In the genomic region with DNA sequence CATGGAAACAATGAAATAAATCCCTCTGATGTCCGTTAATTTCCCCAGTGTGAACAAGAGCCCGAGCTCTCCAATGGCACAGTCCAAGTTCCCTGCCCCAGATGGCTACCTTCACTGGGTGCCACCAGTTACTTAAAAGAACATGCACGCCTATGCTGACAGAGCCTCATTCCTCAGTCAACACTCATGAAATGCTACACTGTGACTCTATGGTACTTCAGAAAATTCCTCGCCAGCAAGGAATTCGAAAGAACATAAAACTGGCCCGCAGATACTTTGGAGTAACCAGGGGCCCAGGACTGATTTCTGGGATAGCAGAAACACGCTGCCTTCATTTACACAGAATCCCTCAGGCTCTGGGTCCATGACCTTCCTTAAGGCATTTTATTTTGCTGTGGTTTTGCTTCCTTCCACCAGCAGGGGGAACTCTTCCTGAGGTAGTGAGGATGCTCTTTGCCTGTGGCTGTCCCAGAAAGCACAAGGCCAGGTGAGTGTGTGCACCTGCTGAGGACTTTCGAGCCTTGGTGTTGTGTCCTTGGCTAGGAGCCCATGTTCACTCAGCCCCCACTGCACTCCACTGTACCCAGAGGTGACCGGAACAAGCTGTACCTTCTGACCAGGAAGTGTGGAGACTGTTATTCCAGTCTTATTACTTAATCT, we compare ENCODE assay signal across 7 mouse cellular contexts.
DNase-seq lines count a peak whose midpoint lies in the region; ATAC-seq and TF ChIP-seq lines count a peak whose summit lies in the region.

No protein-coding gene starts in this region.

- no peak for DNase-seq in G1E (ENCODE audit: low spot score)
- DNase-seq in adrenal gland, postnatal 25 days = peak; percentile 25
- DNase-seq in embryonic facial prominence, embryonic 10.5 days (ENCODE audit: low spot score) = peak; percentile 43
- peak; percentile 54 to 64 for DNase-seq in left cerebral cortex, adult 18-20 months (ENCODE audit: low spot score in 2 of 2)
- DNase-seq in midbrain, embryonic 11.5 days (ENCODE audit: low spot score, missing footprints) = peak; percentile 92

- 75% methylated on average over 9 of the region's 9 CpGs for WGBS in embryonic facial prominence, embryonic 10.5 days
- 78% methylated on average over 9 of the region's 9 CpGs for WGBS in hindbrain, embryonic 13.5 days
- WGBS in midbrain, embryonic 11.5 days = 74% methylated on average over 9 of the region's 9 CpGs
- WGBS in small intestine, adult 2 months = 68% methylated on average over 9 of the region's 9 CpGs

- no peak for ATAC-seq in G1E (ENCODE audit: extremely low read depth, insufficient number of reproducible peaks, low FRiP score, poor library complexity, severe bottlenecking)
- ATAC-seq in hindbrain, embryonic 13.5 days (ENCODE audit: low FRiP score) = peak; percentile 54; the same call in 1 of the 2 replicates
- ATAC-seq in midbrain, embryonic 11.5 days (ENCODE audit: low FRiP score) = 0 out of 2 replicates have a peak, but pooled peaks have one; percentile 52

- H3K4me2 ChIP-seq in hindbrain, embryonic 13.5 days = no peak overlapping the region
- no peak overlapping the region for H3K4me2 ChIP-seq in midbrain, embryonic 11.5 days

- 0 out of 2 replicates have a peak, but pooled peaks cover 2% of the 10 kb centered on the region for H3K4me1 ChIP-seq in G1E (ENCODE audit: insufficient read depth, low read depth, low read length)
- H3K4me1 ChIP-seq in embryonic facial prominence, embryonic 10.5 days = no peaks in the 10 kb centered on the region
- 0 out of 2 replicates have a peak, but pooled peaks cover 4% of the 10 kb centered on the region for H3K4me1 ChIP-seq in hindbrain, embryonic 13.5 days (replicated peaks)
- H3K4me1 ChIP-seq in midbrain, embryonic 11.5 days (ENCODE audit: control insufficient read depth, insufficient read depth, low read length) = no peaks in the 10 kb centered on the region
- H3K4me1 ChIP-seq in small intestine, adult 2 months (ENCODE audit: control insufficient read depth, insufficient read depth, insufficient read length, low read length) = no peaks in the 10 kb centered on the region; the same call in 1 of the 2 replicates

- H3K9ac ChIP-seq in hindbrain, embryonic 13.5 days = no peak overlapping the region
- H3K9ac ChIP-seq in midbrain, embryonic 11.5 days (ENCODE audit: low read length) = no peak overlapping the region

- no peak for TF ChIP-seq POLR2A in small intestine, adult 2 months (IDR thresholded peaks at IDR 0.05; ENCODE audit: low read depth, low read length)

- TF ChIP-seq CTCF in G1E (IDR thresholded peaks at IDR 0.05; ENCODE audit: low read depth, low read length) = peak; percentile 51; the same call in 1 of the 2 replicates
- TF ChIP-seq CTCF in small intestine, adult 2 months (IDR thresholded peaks at IDR 0.05; ENCODE audit: extremely low read depth, insufficient read length, insufficient replicate concordance, low read depth, low read length) = peak; percentile 66; the same call in 1 of the 2 replicates

- no peaks in the 10 kb centered on the region for H3K9me3 ChIP-seq in G1E (replicated peaks)
- H3K9me3 ChIP-seq in embryonic facial prominence, embryonic 10.5 days = no peaks in the 10 kb centered on the region
- no peaks in the 10 kb centered on the region for H3K9me3 ChIP-seq in hindbrain, embryonic 13.5 days
- H3K9me3 ChIP-seq in midbrain, embryonic 11.5 days (ENCODE audit: control insufficient read depth, low read length) = no peaks in the 10 kb centered on the region

- no peak overlapping the region for H3K4me3 ChIP-seq in G1E (ENCODE audit: low read depth, low read length)
- no peak overlapping the region for H3K4me3 ChIP-seq in embryonic facial prominence, embryonic 10.5 days
- no peak overlapping the region for H3K4me3 ChIP-seq in hindbrain, embryonic 13.5 days
- no peak overlapping the region for H3K4me3 ChIP-seq in midbrain, embryonic 11.5 days (ENCODE audit: low read depth, low read length)
- no peak overlapping the region for H3K4me3 ChIP-seq in small intestine, adult 2 months (ENCODE audit: low read depth, low read length)

- no peak overlapping the region for H3K27ac ChIP-seq in embryonic facial prominence, embryonic 10.5 days (replicated peaks)
- H3K27ac ChIP-seq in hindbrain, embryonic 13.5 days = no peak overlapping the region
- H3K27ac ChIP-seq in midbrain, embryonic 11.5 days (ENCODE audit: low read depth, low read length) = no peak overlapping the region
- no peak overlapping the region for H3K27ac ChIP-seq in small intestine, adult 2 months (ENCODE audit: insufficient read depth, low read depth, low read length)

- no peaks in the 10 kb centered on the region; the same call in 1 of the 2 replicates for H3K27me3 ChIP-seq in G1E (ENCODE audit: insufficient read depth, low read length)
- H3K27me3 ChIP-seq in embryonic facial prominence, embryonic 10.5 days (replicated peaks; ENCODE audit: low read depth, poor library complexity, severe bottlenecking) = no peaks in the 10 kb centered on the region
- no peaks in the 10 kb centered on the region for H3K27me3 ChIP-seq in hindbrain, embryonic 13.5 days
- no peaks in the 10 kb centered on the region for H3K27me3 ChIP-seq in midbrain, embryonic 11.5 days (ENCODE audit: control insufficient read depth, insufficient read depth, low read length)
- no peaks in the 10 kb centered on the region for H3K27me3 ChIP-seq in small intestine, adult 2 months (ENCODE audit: control insufficient read depth, insufficient read depth, low read length)

- no peaks in the 10 kb centered on the region for H3K36me3 ChIP-seq in G1E (replicated peaks)
- H3K36me3 ChIP-seq in embryonic facial prominence, embryonic 10.5 days (replicated peaks) = no peaks in the 10 kb centered on the region
- no peaks in the 10 kb centered on the region; the same call in 1 of the 2 replicates for H3K36me3 ChIP-seq in hindbrain, embryonic 13.5 days
- H3K36me3 ChIP-seq in midbrain, embryonic 11.5 days (ENCODE audit: control insufficient read depth, insufficient read depth, low read length) = no peaks in the 10 kb centered on the region
- peaks cover 29% of the 10 kb centered on the region for H3K36me3 ChIP-seq in small intestine, adult 2 months (ENCODE audit: control insufficient read depth, insufficient read depth, low read length)
